Mouse (Mus musculus): ENCODE measurements around the gene Olfr572. TPM values are rescaled to one million over a fixed set of nuclear protein-coding genes. Genes with fewer than 3 reads are reported as not detected.

Gene Olfr572
- not detected in 2 replicates for polyA plus RNA-seq (2012; rRNA removed)

GRCm38 (mm10) chr7:102924109-102924508 lies at the start of gene Olfr572:
TSS of gene Olfr572 (plus strand) at chr7:102924409.
- no peak for DNase-seq (ENCODE audit: low read depth)

GRCm38 (mm10) chr7:102876822-102877221 lies 47.4 kb upstream of the Olfr572 start, which contains the start of gene Olfr568:
TSS of gene Olfr568 (plus strand) at chr7:102877122.
- no peak for DNase-seq (ENCODE audit: low read depth)

- DNase-seq (ENCODE audit: low read depth): no peak
Measured at GRCm38 (mm10) chr7:102890782-102891181, 33.4 kb upstream of the Olfr572 start, which contains the start of gene Olfr569. TSS of gene Olfr569 (minus strand) at chr7:102890882.

- no peak for DNase-seq (ENCODE audit: low read depth)
Measured at GRCm38 (mm10) chr7:102915261-102915660, 8.9 kb upstream of the Olfr572 start.

- no peak for DNase-seq (ENCODE audit: low read depth)
Measured at GRCm38 (mm10) chr7:102916405-102916804, 7.8 kb upstream of the Olfr572 start.

GRCm38 (mm10) chr7:102917032-102917875 lies 7.0 kb upstream of the Olfr572 start, which contains the start of gene Olfr571:
TSS of gene Olfr571 (minus strand) at chr7:102917536.
- no peak for DNase-seq (ENCODE audit: low read depth)

- peak; percentile 2 for DNase-seq (ENCODE audit: low read depth)
Measured at GRCm38 (mm10) chr7:102919632-102920031, 4.6 kb upstream of the Olfr572 start.

- no peak for DNase-seq (ENCODE audit: low read depth)
Measured at GRCm38 (mm10) chr7:102927105-102927504, 2.9 kb downstream of the Olfr572 start.

GRCm38 (mm10) chr7:102942475-102942874 lies 18.3 kb downstream of the Olfr572 start, which contains the start of gene Olfr573-ps1:
TSS of gene Olfr573-ps1 (minus strand) at chr7:102942575.
- no peak for DNase-seq (ENCODE audit: low read depth)

GRCm38 (mm10) chr7:102943417-102943816 lies 19.2 kb downstream of the Olfr572 start:
- DNase-seq (ENCODE audit: low read depth): no peak

GRCm38 (mm10) chr7:102948167-102948566 lies 24.0 kb downstream of the Olfr572 start, which contains the start of gene Olfr574:
TSS of gene Olfr574 (plus strand) at chr7:102948467.
- no peak for DNase-seq (ENCODE audit: low read depth)

GRCm38 (mm10) chr7:102950732-102951131 lies 26.5 kb downstream of the Olfr572 start:
- DNase-seq (ENCODE audit: low read depth): no peak

- no peak for DNase-seq (ENCODE audit: low read depth)
Measured at GRCm38 (mm10) chr7:102958137-102958536, 33.9 kb downstream of the Olfr572 start.

- DNase-seq (ENCODE audit: low read depth): no peak
Measured at GRCm38 (mm10) chr7:102958593-102958992, 34.4 kb downstream of the Olfr572 start, which contains the start of gene Olfr575. TSS of gene Olfr575 (minus strand) at chr7:102958775.

- DNase-seq (ENCODE audit: low read depth): no peak
Measured at GRCm38 (mm10) chr7:102962360-102962759, 38.2 kb downstream of the Olfr572 start, which contains the start of gene Olfr576. TSS of gene Olfr576 (plus strand) at chr7:102962660.

- DNase-seq (ENCODE audit: low read depth): no peak
Measured at GRCm38 (mm10) chr7:102974399-102974798, 50.2 kb downstream of the Olfr572 start.

GRCm38 (mm10) chr7:102975843-102976242 lies 51.6 kb downstream of the Olfr572 start, which contains the start of gene Olfr577:
TSS of gene Olfr577 (minus strand) at chr7:102975943.
- no peak for DNase-seq (ENCODE audit: low read depth)

Other genes with a start within 250 kb of the Olfr572 start
- 37.4 and 42.2 TPM in 2 replicates for gene Trim68, start 237.1 kb upstream of the Olfr572 start, polyA plus RNA-seq (2012; rRNA removed)
- not detected in 2 replicates for gene Olfr557, start 228.5 kb upstream of the Olfr572 start, polyA plus RNA-seq (2012; rRNA removed)
- 2.6 and 3.6 TPM in 2 replicates for gene Olfr558, start 222.2 kb upstream of the Olfr572 start, polyA plus RNA-seq (2012; rRNA removed)
- gene Olfr33, start 205.3 kb upstream of the Olfr572 start, polyA plus RNA-seq (2012; rRNA removed): not detected in 2 replicates
- not detected in 2 replicates for gene Olfr559, start 196.9 kb upstream of the Olfr572 start, polyA plus RNA-seq (2012; rRNA removed)
- gene Olfr560, start 165.0 kb upstream of the Olfr572 start, polyA plus RNA-seq (2012; rRNA removed): 0.14 TPM in 1 of 2 replicates, not detected in the other
- 3.7 and 4.9 TPM in 2 replicates for gene Olfr78, start 164.9 kb upstream of the Olfr572 start, polyA plus RNA-seq (2012; rRNA removed)
- 0.09 TPM in 1 of 2 replicates, not detected in the other for gene Olfr561, start 153.2 kb upstream of the Olfr572 start, polyA plus RNA-seq (2012; rRNA removed)
- gene Olfr564, start 120.9 kb upstream of the Olfr572 start, polyA plus RNA-seq (2012; rRNA removed): not detected in 2 replicates
- gene Olfr566, start 65.6 kb upstream of the Olfr572 start, polyA plus RNA-seq (2012; rRNA removed): not detected in 2 replicates
- not detected in 2 replicates for gene Olfr568, start 47.3 kb upstream of the Olfr572 start, polyA plus RNA-seq (2012; rRNA removed)
- gene Olfr569, start 33.5 kb upstream of the Olfr572 start, polyA plus RNA-seq (2012; rRNA removed): not detected in 2 replicates
- not detected in 2 replicates for gene Olfr570, start 29.8 kb upstream of the Olfr572 start, polyA plus RNA-seq (2012; rRNA removed)
- gene Olfr571, start 6.9 kb upstream of the Olfr572 start, polyA plus RNA-seq (2012; rRNA removed): not detected in 2 replicates
- not detected in 2 replicates for gene Olfr573-ps1, start 18.2 kb downstream of the Olfr572 start, polyA plus RNA-seq (2012; rRNA removed)
- not detected in 2 replicates for gene Olfr574, start 24.1 kb downstream of the Olfr572 start, polyA plus RNA-seq (2012; rRNA removed)
- gene Olfr575, start 34.4 kb downstream of the Olfr572 start, polyA plus RNA-seq (2012; rRNA removed): not detected in 2 replicates
- not detected in 2 replicates for gene Olfr576, start 38.3 kb downstream of the Olfr572 start, polyA plus RNA-seq (2012; rRNA removed)
- gene Olfr577, start 51.5 kb downstream of the Olfr572 start, polyA plus RNA-seq (2012; rRNA removed): not detected in 2 replicates
- not detected in 2 replicates for gene Olfr578, start 64.9 kb downstream of the Olfr572 start, polyA plus RNA-seq (2012; rRNA removed)
- gene Olfr582, start 113.6 kb downstream of the Olfr572 start, polyA plus RNA-seq (2012; rRNA removed): not detected in 2 replicates
- gene Olfr583, start 126.9 kb downstream of the Olfr572 start, polyA plus RNA-seq (2012; rRNA removed): not detected in 2 replicates
- not detected in 2 replicates for gene Olfr584, start 157.5 kb downstream of the Olfr572 start, polyA plus RNA-seq (2012; rRNA removed)
- not detected in 2 replicates for gene Olfr585, start 173.3 kb downstream of the Olfr572 start, polyA plus RNA-seq (2012; rRNA removed)
- gene Olfr586, start 201.2 kb downstream of the Olfr572 start, polyA plus RNA-seq (2012; rRNA removed): not detected in 2 replicates
- gene Olfr588-ps1, start 216.5 kb downstream of the Olfr572 start, polyA plus RNA-seq (2012; rRNA removed): not detected in 2 replicates
- not detected in 2 replicates for gene Olfr589, start 231.9 kb downstream of the Olfr572 start, polyA plus RNA-seq (2012; rRNA removed)